Mouse (Mus musculus): ENCODE data around the gene Stx1a. TPM values are rescaled to one million over a fixed set of nuclear protein-coding genes. Genes with fewer than 3 reads are reported as not detected.

The Stx1a gene
- polyA plus RNA-seq (2012; ENCODE audit: low replicate concordance), result 3.5 and 3.6 TPM in 2 replicates

GRCm38 (mm10) chr5:135023344-135024173 lies at the start of gene Stx1a:
Gene Stx1a (plus strand): TSS chr5:135023482.

GRCm38 (mm10) chr5:134985633-134986297 lies 37.5 kb upstream of the Stx1a start, which contains the start of gene Cldn3:
Gene Cldn3 (plus strand): TSS chr5:134986214.

GRCm38 (mm10) chr5:135008671-135009589 lies 14.4 kb upstream of the Stx1a start, which contains the start of gene Abhd11:
Gene Abhd11 (plus strand): TSS chr5:135009152.

GRCm38 (mm10) chr5:135063629-135064381 lies 40.5 kb downstream of the Stx1a start, which contains the start of gene Dnajc30:
Gene Dnajc30 (plus strand): TSS chr5:135064202.

GRCm38 (mm10) chr5:135064909-135065446 lies 41.7 kb downstream of the Stx1a start, which contains the start of gene Bud23:
Gene Bud23 (minus strand): TSS chr5:135064959.

GRCm38 (mm10) chr5:135077564-135078481 lies 54.5 kb downstream of the Stx1a start, which contains the start of gene Vps37d:
Gene Vps37d (minus strand): TSS chr5:135078266.

GRCm38 (mm10) chr5:135089653-135090052 lies 66.4 kb downstream of the Stx1a start, which contains the start of gene Mlxipl:
Gene Mlxipl (plus strand): TSS chr5:135089890.

Other genes starting within 250 kb of the Stx1a start
- gene Tmem270, start 116.7 kb upstream of the Stx1a start, polyA plus RNA-seq (2012; ENCODE audit: low replicate concordance), result not detected in 2 replicates
- gene Cldn13, start 108.0 kb upstream of the Stx1a start, polyA plus RNA-seq (2012; ENCODE audit: low replicate concordance), result 17.2 and 28.8 TPM in 2 replicates
- gene Mettl27, start 91.1 kb upstream of the Stx1a start, polyA plus RNA-seq (2012; ENCODE audit: low replicate concordance), result 25.3 and 26.8 TPM in 2 replicates
- gene Cldn4, start 76.5 kb upstream of the Stx1a start, polyA plus RNA-seq (2012; ENCODE audit: low replicate concordance), result 0.16 TPM in 1 of 2 replicates, not detected in the other
- gene Cldn3, start 37.3 kb upstream of the Stx1a start, polyA plus RNA-seq (2012; ENCODE audit: low replicate concordance), result 0.14 and 0.61 TPM in 2 replicates
- 30.3 and 35.7 TPM in 2 replicates for gene Abhd11, start 14.3 kb upstream of the Stx1a start, polyA plus RNA-seq (2012; ENCODE audit: low replicate concordance)
- gene Dnajc30, start 40.7 kb downstream of the Stx1a start, polyA plus RNA-seq (2012; ENCODE audit: low replicate concordance), result 73.8 and 75.3 TPM in 2 replicates
- 93.6 and 122 TPM in 2 replicates for gene Bud23, start 41.5 kb downstream of the Stx1a start, polyA plus RNA-seq (2012; ENCODE audit: low replicate concordance)
- 0.50 and 1.6 TPM in 2 replicates for gene Vps37d, start 54.8 kb downstream of the Stx1a start, polyA plus RNA-seq (2012; ENCODE audit: low replicate concordance)
- 0.07 and 0.64 TPM in 2 replicates for gene Mlxipl, start 66.4 kb downstream of the Stx1a start, polyA plus RNA-seq (2012; ENCODE audit: low replicate concordance)
- 12.2 and 19.5 TPM in 2 replicates for gene Tbl2, start 126.2 kb downstream of the Stx1a start, polyA plus RNA-seq (2012; ENCODE audit: low replicate concordance)
- 39.1 and 41.5 TPM in 2 replicates for gene Bcl7b, start 144.8 kb downstream of the Stx1a start, polyA plus RNA-seq (2012; ENCODE audit: low replicate concordance)
- gene Baz1b, start 163.8 kb downstream of the Stx1a start, polyA plus RNA-seq (2012; ENCODE audit: low replicate concordance), result 64.8 and 68.5 TPM in 2 replicates
- gene Fzd9, start 227.7 kb downstream of the Stx1a start, polyA plus RNA-seq (2012; ENCODE audit: low replicate concordance), result 0.80 and 0.90 TPM in 2 replicates

All from leukemia stem cell, adult 10-12 weeks (primary cell).